Mouse (Mus musculus): ENCODE data around the gene Dlgap1. TPM values are rescaled to one million over a fixed set of nuclear protein-coding genes. Genes with fewer than 3 reads are reported as not detected.
"Not testable (repeated sequence)": the region's sequence is repeated elsewhere in the genome, so short reads cannot be mapped to it uniquely, and the experiment has no call there.

Dlgap1 gene
- polyA plus RNA-seq, 1 experiment from 2014 or later = 11.6 TPM

DNA sequence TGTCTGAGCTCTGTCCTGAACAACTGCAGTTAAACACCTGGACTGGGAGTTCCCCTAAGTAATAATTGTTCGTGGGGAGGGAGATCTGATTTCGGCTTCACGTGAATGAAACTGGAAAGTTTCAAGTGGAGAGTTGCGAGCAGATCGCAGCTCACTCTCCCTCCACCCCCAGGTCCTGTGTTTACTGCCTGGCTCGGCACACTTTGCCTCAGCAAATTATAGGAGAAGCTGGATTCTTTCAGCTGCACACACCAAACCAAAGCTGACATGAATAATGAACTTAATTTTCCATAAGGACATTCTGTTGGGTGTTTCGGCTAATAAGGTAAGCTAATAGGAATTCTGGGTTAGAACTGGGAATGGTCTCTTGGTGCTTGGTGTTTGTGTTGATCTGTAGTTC, 592.7 kb downstream of the Dlgap1 start:
- H3K27ac ChIP-seq (ENCODE audit: low read depth, low read length) = no peak overlapping the region
- no peak overlapping the region for H3K4me3 ChIP-seq (ENCODE audit: low read depth, low read length)
- DNase-seq (ENCODE audit: low spot score) (no peak), ATAC-seq (no peak)
- H3K4me1 ChIP-seq (ENCODE audit: control insufficient read depth, insufficient read depth, low read length) = no peaks in the 10 kb centered on the region
- H3K9me3 ChIP-seq (replicated peaks; ENCODE audit: control insufficient read depth, low read length) = no peaks in the 10 kb centered on the region
- no peaks in the 10 kb centered on the region for H3K27me3 ChIP-seq (replicated peaks; ENCODE audit: control insufficient read depth, insufficient read depth, low read length)
- H3K36me3 ChIP-seq (ENCODE audit: control insufficient read depth, insufficient read depth, low read length) = no peaks in the 10 kb centered on the region
- 82% methylated on average over 7 of the region's 7 CpGs for WGBS
- no peak overlapping the region for H3K4me2 ChIP-seq (ENCODE audit: low read length)
- no peak overlapping the region for H3K9ac ChIP-seq (ENCODE audit: low read length)

DNA sequence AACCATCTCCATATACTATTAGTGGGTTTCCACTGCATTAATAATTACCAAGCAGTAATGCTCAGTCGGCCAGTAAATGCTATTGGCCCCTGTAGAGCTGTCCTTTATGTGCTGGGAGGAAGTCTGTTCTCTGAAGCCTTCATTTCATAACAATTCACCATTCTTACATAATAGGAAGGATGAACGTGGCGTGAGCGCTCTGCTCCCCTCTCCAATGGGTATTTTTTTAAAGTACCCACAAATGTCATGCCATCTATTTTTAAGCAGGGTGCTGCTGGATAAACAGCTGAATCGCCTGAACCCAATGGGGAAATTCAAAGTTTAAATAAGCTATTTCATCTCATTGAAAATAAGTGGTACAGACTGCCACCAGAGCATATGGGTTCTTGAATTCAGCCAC, 602.0 kb downstream of the Dlgap1 start:
- DNase-seq (ENCODE audit: low spot score) = no peak
- WGBS = 59% methylated on average over 5 of the region's 5 CpGs
- ATAC-seq = no peak
- H3K27me3 ChIP-seq (replicated peaks; ENCODE audit: control insufficient read depth, insufficient read depth, low read length) = no peaks in the 10 kb centered on the region
- no peaks in the 10 kb centered on the region for H3K9me3 ChIP-seq (replicated peaks; ENCODE audit: control insufficient read depth, low read length)
- H3K4me1 ChIP-seq (ENCODE audit: control insufficient read depth, insufficient read depth, low read length) = no peaks in the 10 kb centered on the region
- H3K9ac ChIP-seq (ENCODE audit: low read length) = no peak overlapping the region
- H3K36me3 ChIP-seq (ENCODE audit: control insufficient read depth, insufficient read depth, low read length) = no peaks in the 10 kb centered on the region
- no peak overlapping the region for H3K4me3 ChIP-seq (ENCODE audit: low read depth, low read length)
- no peak overlapping the region for H3K27ac ChIP-seq (ENCODE audit: low read depth, low read length)
- no peak overlapping the region for H3K4me2 ChIP-seq (ENCODE audit: low read length)

DNA sequence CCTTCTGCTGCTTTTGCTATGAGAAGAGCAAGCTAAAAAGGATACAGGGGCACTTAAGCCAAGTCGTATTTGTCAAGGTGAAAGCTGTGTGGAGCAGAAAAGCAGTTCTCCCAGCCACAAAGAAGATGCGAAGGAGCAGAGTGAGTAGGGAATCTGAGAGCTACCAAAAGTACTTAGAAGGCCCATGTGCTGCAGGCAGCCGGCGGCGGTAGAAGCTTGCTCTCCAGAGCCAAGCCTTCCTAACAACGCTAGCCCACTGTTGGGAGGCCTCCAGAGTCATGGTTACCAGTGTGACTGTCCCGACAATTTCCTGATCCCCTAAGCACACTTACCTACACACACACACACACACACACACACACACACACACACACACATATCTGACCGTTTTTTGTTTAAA, 614.2 kb downstream of the Dlgap1 start:
- Histone ChIP-seq H3K4me2 (ENCODE audit: low read length) (no peak overlapping the region), H3K9ac (ENCODE audit: low read length) (no peak overlapping the region), H3K27me3 (replicated peaks; ENCODE audit: control insufficient read depth, insufficient read depth, low read length) (no peaks in the 10 kb centered on the region), H3K4me1 (ENCODE audit: control insufficient read depth, insufficient read depth, low read length) (no peaks in the 10 kb centered on the region), H3K27ac (ENCODE audit: low read depth, low read length) (no peak overlapping the region), H3K36me3 (ENCODE audit: control insufficient read depth, insufficient read depth, low read length) (no peaks in the 10 kb centered on the region), H3K4me3 (ENCODE audit: low read depth, low read length) (no peak overlapping the region), H3K9me3 (replicated peaks; ENCODE audit: control insufficient read depth, low read length) (no peaks in the 10 kb centered on the region)
- ATAC-seq (no peak), DNase-seq (ENCODE audit: low spot score) (no peak)
- 82% methylated on average over 8 of the region's 8 CpGs for WGBS

DNA sequence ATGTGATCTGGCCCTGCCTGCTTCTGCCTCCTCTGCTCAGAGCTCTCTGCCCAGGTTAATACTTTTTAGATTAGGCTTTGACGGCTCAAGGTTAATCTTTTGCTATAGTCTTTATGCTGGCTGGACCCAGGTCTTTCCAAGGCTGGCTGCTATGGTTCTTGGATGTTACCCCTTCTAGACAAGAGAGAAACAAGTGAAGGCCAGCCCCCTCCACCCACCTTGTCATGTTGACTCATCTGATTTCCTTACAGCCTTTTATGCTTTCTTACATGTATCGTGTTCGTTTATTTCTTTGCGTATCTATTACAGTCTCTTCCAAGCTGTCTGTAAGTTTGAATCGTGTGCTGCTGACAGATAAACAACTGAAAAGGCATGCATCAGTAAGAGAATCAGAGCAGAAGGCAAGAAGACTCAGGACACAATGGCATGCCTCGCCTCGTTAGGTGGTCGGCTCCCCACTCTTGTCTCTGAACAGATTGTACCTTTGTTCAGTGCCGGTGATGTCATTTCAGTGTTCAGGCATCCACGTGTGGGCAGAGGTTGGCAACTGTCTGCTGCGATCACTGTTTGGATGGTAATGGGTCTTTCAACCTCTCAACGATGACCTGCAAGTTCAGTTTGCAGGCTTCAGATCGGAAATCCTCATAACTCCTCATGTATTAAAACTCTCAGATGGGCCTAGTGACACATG, 618.0 kb downstream of the Dlgap1 start:
- no peaks in the 10 kb centered on the region for H3K4me1 ChIP-seq (ENCODE audit: control insufficient read depth, insufficient read depth, low read length)
- ATAC-seq (no peak), DNase-seq (ENCODE audit: low spot score) (no peak)
- H3K9me3 ChIP-seq (replicated peaks; ENCODE audit: control insufficient read depth, low read length) = no peaks in the 10 kb centered on the region
- H3K36me3 ChIP-seq (ENCODE audit: control insufficient read depth, insufficient read depth, low read length) = no peaks in the 10 kb centered on the region
- no peaks in the 10 kb centered on the region for H3K27me3 ChIP-seq (replicated peaks; ENCODE audit: control insufficient read depth, insufficient read depth, low read length)
- H3K9ac ChIP-seq (ENCODE audit: low read length) = no peak overlapping the region
- no peak overlapping the region for H3K27ac ChIP-seq (ENCODE audit: low read depth, low read length)
- WGBS = 56% methylated on average over 13 of the region's 13 CpGs
- no peak overlapping the region for H3K4me3 ChIP-seq (ENCODE audit: low read depth, low read length)
- H3K4me2 ChIP-seq (ENCODE audit: low read length) = no peak overlapping the region

DNA sequence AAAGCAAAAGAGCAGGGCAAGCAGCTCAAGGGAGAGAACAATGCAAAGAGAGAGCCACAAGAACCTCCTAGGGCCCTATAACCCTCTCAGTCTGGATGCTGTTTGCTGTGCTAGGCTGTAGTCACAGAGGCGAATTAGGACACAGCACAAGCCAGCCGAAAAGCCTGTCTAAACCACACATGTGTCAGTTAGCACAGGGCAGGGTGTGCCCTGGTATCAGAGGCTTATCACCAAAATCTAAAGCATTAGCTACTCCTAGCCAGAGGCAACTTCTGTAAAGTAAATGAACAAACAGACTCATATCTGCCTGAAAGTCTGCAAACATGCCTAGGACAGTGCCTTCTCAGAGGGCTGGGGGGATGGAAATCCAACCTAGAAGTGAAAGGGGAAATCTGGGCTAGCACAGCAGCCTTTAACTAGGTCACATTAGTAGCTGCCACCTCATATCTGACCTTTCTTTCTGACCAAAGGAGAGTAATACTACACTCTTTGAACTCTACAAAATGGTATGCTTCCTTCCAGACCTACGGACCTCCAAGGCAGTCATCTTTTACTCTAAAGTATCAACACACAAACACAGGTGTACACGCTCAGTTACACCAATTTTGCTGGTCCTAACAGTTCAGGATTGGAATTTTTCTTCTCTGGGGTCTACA, 619.2 kb downstream of the Dlgap1 start:
- H3K27ac ChIP-seq (ENCODE audit: low read depth, low read length); H3K4me2 ChIP-seq (ENCODE audit: low read length); H3K9ac ChIP-seq (ENCODE audit: low read length); H3K4me1 ChIP-seq (ENCODE audit: control insufficient read depth, insufficient read depth, low read length); H3K27me3 ChIP-seq (replicated peaks; ENCODE audit: control insufficient read depth, insufficient read depth, low read length); H3K36me3 ChIP-seq (ENCODE audit: control insufficient read depth, insufficient read depth, low read length); ATAC-seq; H3K4me3 ChIP-seq (ENCODE audit: low read depth, low read length); DNase-seq (ENCODE audit: low spot score); H3K9me3 ChIP-seq (replicated peaks; ENCODE audit: control insufficient read depth, low read length): not testable (repeated sequence)
- 93% methylated on average over 2 of the region's 4 CpGs for WGBS

DNA sequence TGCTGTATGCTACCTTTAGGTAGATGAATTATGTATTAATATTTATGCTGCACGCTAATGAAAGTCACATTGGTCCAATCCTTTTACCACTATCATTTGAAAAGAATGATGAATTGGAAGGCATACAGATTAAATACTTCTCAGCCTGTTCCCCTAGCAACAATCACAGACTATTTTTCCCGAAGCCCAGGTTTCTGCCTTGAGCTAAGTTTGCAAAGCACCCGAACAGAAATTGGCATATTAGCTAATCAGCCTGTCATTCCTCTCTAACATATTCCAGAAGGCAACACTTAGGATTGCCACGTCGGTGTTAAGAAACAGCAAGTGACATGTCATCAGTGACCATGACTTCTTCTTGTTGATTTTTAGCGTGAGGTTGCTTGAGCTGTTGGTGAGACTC, 619.8 kb downstream of the Dlgap1 start:
- H3K4me2 ChIP-seq (ENCODE audit: low read length) = no peak overlapping the region
- H3K9ac ChIP-seq (ENCODE audit: low read length) = no peak overlapping the region
- ATAC-seq (no peak), DNase-seq (ENCODE audit: low spot score) (no peak)
- WGBS = 76% methylated on average over 6 of the region's 6 CpGs
- no peaks in the 10 kb centered on the region for H3K9me3 ChIP-seq (replicated peaks; ENCODE audit: control insufficient read depth, low read length)
- no peaks in the 10 kb centered on the region for H3K27me3 ChIP-seq (replicated peaks; ENCODE audit: control insufficient read depth, insufficient read depth, low read length)
- H3K4me1 ChIP-seq (ENCODE audit: control insufficient read depth, insufficient read depth, low read length) = no peaks in the 10 kb centered on the region
- no peaks in the 10 kb centered on the region for H3K36me3 ChIP-seq (ENCODE audit: control insufficient read depth, insufficient read depth, low read length)
- no peak overlapping the region for H3K4me3 ChIP-seq (ENCODE audit: low read depth, low read length)
- H3K27ac ChIP-seq (ENCODE audit: low read depth, low read length) = no peak overlapping the region

DNA sequence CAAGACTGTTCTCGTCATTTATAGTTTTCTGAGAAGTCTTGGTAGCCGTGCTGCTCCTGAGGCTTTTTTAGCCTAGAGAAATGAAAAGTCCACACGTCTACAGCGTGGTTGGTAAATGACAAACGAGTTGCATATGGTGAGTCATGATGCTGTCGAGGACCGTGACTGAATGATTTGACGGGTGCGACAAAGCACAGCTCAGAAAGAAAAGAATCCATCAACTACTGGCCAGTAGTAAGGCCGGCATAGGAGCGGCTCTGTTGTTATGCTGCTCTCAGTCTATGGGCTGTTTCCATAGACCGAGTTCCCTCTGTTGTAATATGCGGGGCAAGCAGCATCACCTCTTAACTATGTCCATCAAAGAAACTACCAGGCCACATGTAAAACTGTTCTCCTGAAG, 620.3 kb downstream of the Dlgap1 start:
- no peaks in the 10 kb centered on the region for H3K9me3 ChIP-seq (replicated peaks; ENCODE audit: control insufficient read depth, low read length)
- DNase-seq (ENCODE audit: low spot score) (no peak), ATAC-seq (no peak)
- no peak overlapping the region for H3K4me3 ChIP-seq (ENCODE audit: low read depth, low read length)
- H3K27me3 ChIP-seq (replicated peaks; ENCODE audit: control insufficient read depth, insufficient read depth, low read length) = no peaks in the 10 kb centered on the region
- no peak overlapping the region for H3K27ac ChIP-seq (ENCODE audit: low read depth, low read length)
- H3K4me1 ChIP-seq (ENCODE audit: control insufficient read depth, insufficient read depth, low read length) = no peaks in the 10 kb centered on the region
- WGBS = 71% methylated on average over 13 of the region's 13 CpGs
- H3K36me3 ChIP-seq (ENCODE audit: control insufficient read depth, insufficient read depth, low read length) = no peaks in the 10 kb centered on the region
- H3K9ac ChIP-seq (ENCODE audit: low read length) = no peak overlapping the region
- no peak overlapping the region for H3K4me2 ChIP-seq (ENCODE audit: low read length)

DNA sequence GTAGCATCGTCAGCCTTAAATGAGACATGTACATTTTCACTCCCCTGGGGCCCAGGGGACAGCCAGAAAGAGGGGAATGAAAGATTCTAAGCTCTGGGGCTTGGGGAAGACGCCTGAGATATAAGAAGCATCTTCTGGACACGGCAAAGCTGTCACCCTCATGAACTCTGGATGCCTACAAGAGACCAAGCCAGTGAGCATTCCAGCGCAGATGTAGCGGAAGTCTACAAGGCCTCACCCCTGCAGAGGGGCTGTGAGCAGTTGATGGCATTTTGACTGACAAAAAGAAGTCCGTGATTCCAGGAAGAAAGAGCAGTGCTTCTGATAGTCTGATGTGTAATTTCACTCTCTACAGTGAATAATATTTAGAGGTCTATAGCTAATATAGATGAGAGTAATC, 621.6 kb downstream of the Dlgap1 start:
- 72% methylated on average over 6 of the region's 6 CpGs for WGBS
- no peak for ATAC-seq

DNA sequence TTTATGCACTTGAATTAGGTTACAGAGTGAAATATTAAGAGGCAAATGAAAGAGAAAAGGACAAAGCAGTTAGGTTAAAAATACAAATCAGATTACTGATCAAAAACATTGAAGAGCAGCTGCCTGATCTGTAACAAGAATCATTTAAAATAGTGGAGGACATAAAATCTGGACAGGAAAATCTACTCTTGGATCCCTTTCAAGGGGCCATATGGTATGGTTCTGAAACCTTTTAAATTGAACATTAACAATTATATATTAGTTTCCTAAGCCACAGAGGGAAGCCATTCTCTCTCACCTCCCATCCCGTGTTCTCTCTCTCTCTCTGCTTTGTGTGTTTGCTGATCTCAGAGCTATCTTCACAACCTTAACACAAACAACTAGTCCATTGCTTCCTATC, 625.4 kb downstream of the Dlgap1 start:
- Histone ChIP-seq H3K27me3 (replicated peaks; ENCODE audit: control insufficient read depth, insufficient read depth, low read length) (no peaks in the 10 kb centered on the region), H3K36me3 (ENCODE audit: control insufficient read depth, insufficient read depth, low read length) (no peaks in the 10 kb centered on the region), H3K4me3 (ENCODE audit: low read depth, low read length) (no peak overlapping the region), H3K9me3 (replicated peaks; ENCODE audit: control insufficient read depth, low read length) (no peaks in the 10 kb centered on the region), H3K9ac (ENCODE audit: low read length) (no peak overlapping the region), H3K27ac (ENCODE audit: low read depth, low read length) (no peak overlapping the region), H3K4me1 (ENCODE audit: control insufficient read depth, insufficient read depth, low read length) (no peaks in the 10 kb centered on the region), H3K4me2 (ENCODE audit: low read length) (no peak overlapping the region)
- 82% methylated on average over 1 of the region's 1 CpGs for WGBS
- ATAC-seq (no peak), DNase-seq (ENCODE audit: low spot score) (no peak)

More for the DNA sequence above, 621.6 kb downstream of the Dlgap1 start:
- no peaks in the 10 kb centered on the region for H3K4me1 ChIP-seq (ENCODE audit: control insufficient read depth, insufficient read depth, low read length)
- no peak overlapping the region for H3K9ac ChIP-seq (ENCODE audit: low read length)
- no peaks in the 10 kb centered on the region for H3K27me3 ChIP-seq (replicated peaks; ENCODE audit: control insufficient read depth, insufficient read depth, low read length)
- H3K4me3 ChIP-seq (ENCODE audit: low read depth, low read length) = no peak overlapping the region
- no peak for DNase-seq (ENCODE audit: low spot score)
- H3K9me3 ChIP-seq (replicated peaks; ENCODE audit: control insufficient read depth, low read length) = no peaks in the 10 kb centered on the region
- no peak overlapping the region for H3K27ac ChIP-seq (ENCODE audit: low read depth, low read length)
- no peak overlapping the region for H3K4me2 ChIP-seq (ENCODE audit: low read length)
- no peaks in the 10 kb centered on the region for H3K36me3 ChIP-seq (ENCODE audit: control insufficient read depth, insufficient read depth, low read length)
